Mouse (Mus musculus) pancreas, adult 10 weeks (tissue): ENCODE measurements around the gene Cotl1. TPM values are rescaled to one million over a fixed set of nuclear protein-coding genes. Genes with fewer than 3 reads are reported as not detected.

ENCODE experiments used
- polyA plus RNA-seq: library from polyadenylated mRNA; stranded (reverse); fragments of 350-450 nt; fragmentation: Illumina TruSeq; extraction: RNeasy Lipid Tissue Mini Kit (QIAGEN cat#74804); gene quantifications from one replicate; pipeline ENCODE4 v1.2.3, GENCODE M21; 2015; ENCODE audit warnings: low read depth, low replicate concordance; ENCODE audit not compliant: insufficient read depth

Gene Cotl1
- polyA plus RNA-seq = 13.2 TPM

DNA sequence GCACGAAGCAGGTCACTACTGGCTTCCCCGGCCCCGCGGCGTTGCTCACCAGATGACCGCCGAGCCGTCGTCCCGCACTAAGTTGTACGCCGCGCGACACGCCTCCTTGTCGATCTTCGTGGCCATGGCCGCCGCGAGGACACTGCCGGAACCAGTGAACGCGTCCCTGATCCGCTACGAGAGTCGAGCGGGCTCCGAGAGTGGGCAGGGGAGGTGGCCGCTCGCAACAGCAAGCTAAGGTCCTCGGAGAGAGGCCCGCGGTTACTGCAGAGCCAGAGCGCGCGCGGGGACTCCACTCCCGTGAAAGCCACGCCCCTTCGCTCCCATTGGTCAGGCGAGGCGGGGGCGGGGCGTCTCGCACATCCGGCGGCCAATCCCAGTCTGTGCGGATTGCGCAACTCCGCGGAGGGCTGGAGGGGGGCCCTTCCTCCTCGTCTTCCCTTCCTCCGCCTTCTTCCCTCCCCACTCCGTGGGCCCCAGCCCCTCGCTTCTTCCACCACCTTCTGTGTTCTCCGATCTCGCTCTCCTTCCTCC lies at the start of gene Cotl1:
Cotl1 (minus strand) TSS at position 270 of the 534 bp plus-strand sequence.

DNA sequence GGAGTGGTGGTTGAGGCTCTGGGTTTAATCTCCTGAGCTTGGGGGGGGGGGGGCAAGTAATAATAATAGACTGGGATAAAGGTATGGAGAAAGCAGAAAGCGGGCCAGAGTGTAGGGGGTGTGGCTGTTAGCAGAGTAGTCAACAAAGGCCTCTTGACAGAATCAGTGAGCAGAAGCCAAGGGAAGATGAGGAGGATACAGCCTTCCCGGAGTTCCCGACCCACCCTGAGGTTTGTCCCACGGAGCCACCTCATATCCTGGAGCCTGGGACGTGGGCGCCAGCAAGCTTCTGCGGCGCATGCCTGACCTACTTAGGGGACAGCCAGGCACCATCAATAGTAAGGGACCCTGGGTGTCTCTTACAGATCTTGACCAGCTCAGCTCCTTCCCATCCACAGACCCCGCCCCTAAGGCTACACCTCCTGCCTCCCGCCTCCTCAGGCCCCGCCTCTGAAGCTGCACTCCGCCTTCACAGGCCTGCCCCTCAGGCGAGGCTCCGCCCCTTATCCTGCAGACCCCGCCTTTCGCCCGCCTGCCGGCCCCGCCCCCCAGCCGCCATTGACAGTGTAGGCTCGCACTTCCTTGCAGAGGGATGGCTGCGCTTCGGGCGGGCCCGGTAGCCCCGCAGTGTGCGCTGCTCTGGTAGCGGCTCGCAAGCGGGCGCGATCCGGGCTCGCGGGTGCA lies 21.5 kb upstream of the Cotl1 start, which contains the start of gene Klhl36:
Klhl36 (plus strand) TSS at position 561 of the 684 bp plus-strand sequence.

DNA sequence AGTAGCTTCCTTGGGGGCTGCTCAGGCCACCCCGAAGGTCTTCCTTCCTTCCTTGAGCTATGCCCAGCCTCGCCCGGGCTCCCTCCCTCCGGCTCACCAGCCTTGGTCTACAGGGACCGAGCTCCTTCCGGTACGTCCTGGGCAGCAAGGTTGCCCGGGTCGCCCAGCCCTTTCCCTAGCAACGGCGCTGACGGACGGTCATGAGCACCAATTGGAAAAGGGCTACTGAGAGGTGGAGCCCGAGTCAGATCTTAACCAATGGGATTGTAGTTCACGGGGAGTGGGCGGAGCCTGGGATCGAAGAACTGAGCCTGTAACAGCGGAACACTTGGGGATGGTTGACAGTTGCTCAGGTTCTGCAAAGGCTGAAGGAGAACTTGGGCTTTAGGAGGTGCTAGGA lies 62.1 kb downstream of the Cotl1 start, which contains the start of gene Tldc1:
Tldc1 (minus strand) TSS at position 154 of the 400 bp plus-strand sequence.

Other genes starting within 250 kb of the Cotl1 start
- 4.0 TPM for gene Taf1c, start 235.3 kb downstream of the Cotl1 start, polyA plus RNA-seq
- gene Adad2, start 227.8 kb downstream of the Cotl1 start, polyA plus RNA-seq = not detected
- gene Kcng4, start 204.9 kb downstream of the Cotl1 start, polyA plus RNA-seq = not detected
- gene Wfdc1, start 174.2 kb downstream of the Cotl1 start, polyA plus RNA-seq = 11.7 TPM
- gene Atp2c2, start 140.5 kb downstream of the Cotl1 start, polyA plus RNA-seq = 5.0 TPM
- gene Tldc1, start 62.1 kb downstream of the Cotl1 start, polyA plus RNA-seq = 2.4 TPM
- gene Klhl36, start 21.7 kb upstream of the Cotl1 start, polyA plus RNA-seq = 2.3 TPM
- gene Usp10, start 69.8 kb upstream of the Cotl1 start, polyA plus RNA-seq = 40.6 TPM
- 7.6 TPM for gene Gm20388, start 70.3 kb upstream of the Cotl1 start, polyA plus RNA-seq
- gene Crispld2, start 151.9 kb upstream of the Cotl1 start, polyA plus RNA-seq = 14.8 TPM